Mouse (Mus musculus): Measurements from ENCODE around the gene Vopp1. TPM values are rescaled to one million over a fixed set of nuclear protein-coding genes. Genes with fewer than 3 reads are reported as not detected.
"Not testable (repeated sequence)": the region's sequence is repeated elsewhere in the genome, so short reads cannot be mapped to it uniquely, and the experiment has no call there.

Gene Vopp1
- 59.8 and 60.7 TPM in 2 replicates for polyA plus RNA-seq (2016; fragmentation: Nextera tagmentation; extraction: Ambion mirVana)

- H3K4me1 ChIP-seq = peaks cover 22% of the 10 kb centered on the region
- peak within 1 kb of the TSS; percentile 92 for H3K4me3 ChIP-seq
- H3K9me3 ChIP-seq = no peaks in the 10 kb centered on the region; the same call in 1 of the 2 replicates
- peak within 1 kb of the TSS; percentile 98 for H3K27ac ChIP-seq
- peak; percentile 73 for DNase-seq (ENCODE audit: extremely low spot score, low spot score)
- WGBS = under 1% methylated on average over 87 of the region's 87 CpGs
- H3K27me3 ChIP-seq (ENCODE audit: poor library complexity, severe bottlenecking) = no peaks in the 10 kb centered on the region
- H3K36me3 ChIP-seq (replicated peaks) = peaks cover 5% of the 10 kb centered on the region; the same call in 1 of the 2 replicates
These were observed at the start of gene Vopp1 for GRCm38 (mm10) chr6:57824422-57825258. Gene Vopp1 (minus strand): TSS chr6:57825159.

DNA sequence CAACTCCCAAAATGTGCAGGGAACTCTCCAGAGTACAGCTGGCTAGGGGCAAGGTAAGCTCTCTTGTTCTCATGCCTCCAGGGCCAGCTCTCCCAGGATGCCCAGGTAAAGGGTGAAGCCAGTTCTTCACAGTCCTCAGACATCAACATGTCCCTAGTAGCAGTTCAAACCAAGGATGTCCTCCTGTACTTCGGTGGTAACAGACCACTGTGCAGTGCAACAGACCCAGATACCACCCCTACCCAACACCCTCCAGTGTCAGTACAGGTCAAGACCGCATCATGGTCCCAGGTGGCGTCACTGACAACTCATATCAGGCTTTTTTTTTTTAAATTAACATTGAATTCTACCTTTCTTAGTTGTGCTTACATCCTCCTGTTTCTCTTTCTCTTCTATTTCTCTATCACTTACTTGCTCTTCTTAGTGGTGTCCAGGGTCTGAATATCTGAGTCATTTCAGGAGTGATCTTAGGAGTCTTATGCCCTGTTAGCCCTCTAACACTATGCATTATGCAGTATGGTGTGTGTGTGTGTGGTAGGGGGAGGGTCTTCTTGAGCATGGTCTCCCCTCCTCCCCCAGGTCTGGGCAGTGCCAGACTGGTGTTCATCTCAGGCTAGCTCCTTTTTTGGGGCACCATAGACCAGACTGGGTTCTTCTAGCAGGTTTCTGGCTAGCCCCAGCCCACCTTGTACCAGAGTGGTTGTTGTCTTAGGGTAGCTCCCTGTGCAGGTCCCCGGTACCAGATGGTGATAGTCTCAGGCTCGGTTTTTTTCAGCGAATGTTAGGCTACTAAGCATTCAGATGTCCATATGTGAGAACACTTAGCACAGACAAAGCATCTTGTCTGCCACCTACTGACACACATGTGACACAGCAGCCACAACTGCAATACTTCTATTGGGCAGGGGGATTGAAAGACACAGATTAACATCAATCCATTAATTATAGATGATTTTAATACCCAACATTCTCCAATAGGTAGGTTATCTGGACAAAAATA is 34.4 kb upstream of the Vopp1 start:
- no peaks in the 10 kb centered on the region for H3K27me3 ChIP-seq (ENCODE audit: poor library complexity, severe bottlenecking)
- no peaks in the 10 kb centered on the region for H3K9me3 ChIP-seq
- H3K4me3 ChIP-seq = no peak overlapping the region
- H3K27ac ChIP-seq = no peak overlapping the region
- DNase-seq (ENCODE audit: extremely low spot score, low spot score) = peak; percentile 23
- no peaks in the 10 kb centered on the region for H3K4me1 ChIP-seq
- 57% methylated on average over 6 of the region's 6 CpGs for WGBS
- no peaks in the 10 kb centered on the region for H3K36me3 ChIP-seq (replicated peaks)

- H3K36me3 ChIP-seq (replicated peaks); H3K27me3 ChIP-seq (ENCODE audit: poor library complexity, severe bottlenecking); H3K4me3 ChIP-seq; H3K4me1 ChIP-seq; DNase-seq (ENCODE audit: extremely low spot score, low spot score); H3K9me3 ChIP-seq; H3K27ac ChIP-seq: not testable (repeated sequence)
- WGBS = 89% methylated on average over 5 of the region's 5 CpGs
These were observed 26.2 kb upstream of the Vopp1 start for GRCm38 (mm10) chr6:57851177-57851576.

- H3K36me3 ChIP-seq (replicated peaks) = no peaks in the 10 kb centered on the region
- DNase-seq (ENCODE audit: extremely low spot score, low spot score) = no peak
- no peak within 1 kb of the TSS for H3K4me3 ChIP-seq
- H3K27me3 ChIP-seq (ENCODE audit: poor library complexity, severe bottlenecking) = no peaks in the 10 kb centered on the region
- 91% methylated on average over 1 of the region's 1 CpGs for WGBS
- H3K27ac ChIP-seq = no peak within 1 kb of the TSS
- H3K9me3 ChIP-seq = no peaks in the 10 kb centered on the region
- no peaks in the 10 kb centered on the region for H3K4me1 ChIP-seq
These were observed 25.3 kb upstream of the Vopp1 start, which contains the start of gene Vmn1r21 for GRCm38 (mm10) chr6:57850286-57850685. Gene Vmn1r21 (minus strand): TSS chr6:57850343.

DNA sequence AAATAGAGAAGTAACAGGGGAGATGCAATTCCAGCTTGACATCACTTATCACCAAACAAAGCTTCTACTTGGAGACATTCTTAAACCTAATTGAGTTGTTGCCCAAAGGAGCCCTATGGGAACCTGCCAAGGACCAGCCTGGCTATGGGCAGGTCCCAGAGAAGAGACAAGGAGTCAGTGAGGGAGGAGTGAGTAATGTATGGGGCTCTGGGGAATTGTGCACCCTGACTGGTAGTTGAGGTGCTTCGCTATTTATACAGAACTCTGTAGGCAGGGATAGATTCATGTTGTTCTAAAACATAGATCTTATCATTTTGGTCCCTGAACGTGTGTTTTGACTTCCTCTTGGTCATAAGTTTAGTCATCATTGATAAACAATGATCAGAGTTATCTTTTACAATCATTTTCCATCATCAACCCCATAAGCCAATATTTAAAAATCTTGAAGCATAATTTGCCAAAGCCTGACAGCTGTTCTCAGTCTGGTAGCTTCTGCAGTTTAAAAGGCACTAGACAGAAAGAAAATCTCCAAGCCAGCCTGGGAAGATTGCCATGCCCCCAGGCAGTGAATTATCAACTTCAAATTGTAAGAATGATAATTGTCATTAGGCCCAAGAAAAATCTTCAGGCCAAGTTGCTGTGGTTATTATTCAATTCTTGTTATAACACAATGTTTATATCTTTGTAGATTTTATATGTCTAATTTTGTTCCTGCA is 14.9 kb upstream of the Vopp1 start:
- Histone ChIP-seq H3K4me1 (no peaks in the 10 kb centered on the region), H3K9me3 (no peaks in the 10 kb centered on the region), H3K4me3 (no peak overlapping the region), H3K27me3 (ENCODE audit: poor library complexity, severe bottlenecking) (no peaks in the 10 kb centered on the region), H3K36me3 (replicated peaks) (no peaks in the 10 kb centered on the region), H3K27ac (no peak overlapping the region)
- 78% methylated on average over 2 of the region's 2 CpGs for WGBS
- DNase-seq (ENCODE audit: extremely low spot score, low spot score) = no peak

GRCm38 (mm10) chr6:57825259-57825715 is 328 bp upstream of the Vopp1 start:
- DNase-seq (ENCODE audit: extremely low spot score, low spot score) = no peak
- Histone ChIP-seq H3K36me3 (replicated peaks) (peaks cover 5% of the 10 kb centered on the region; the same call in 1 of the 2 replicates), H3K4me1 (peaks cover 22% of the 10 kb centered on the region), H3K4me3 (peak overlapping the region; percentile 92), H3K9me3 (no peaks in the 10 kb centered on the region; the same call in 1 of the 2 replicates), H3K27ac (peak overlapping the region; percentile 98), H3K27me3 (ENCODE audit: poor library complexity, severe bottlenecking) (no peaks in the 10 kb centered on the region)
- WGBS = 6% methylated on average over 5 of the region's 5 CpGs

GRCm38 (mm10) chr6:57823461-57823860 is 1.5 kb downstream of the Vopp1 start:
- H3K4me1 ChIP-seq = peaks cover 22% of the 10 kb centered on the region
- H3K27ac ChIP-seq = peak overlapping the region; percentile 71; the same call in 1 of the 2 replicates
- DNase-seq (ENCODE audit: extremely low spot score, low spot score) = no peak
- no peaks in the 10 kb centered on the region for H3K27me3 ChIP-seq (ENCODE audit: poor library complexity, severe bottlenecking)
- H3K9me3 ChIP-seq = no peaks in the 10 kb centered on the region; the same call in 1 of the 2 replicates
- WGBS = 48% methylated on average over 3 of the region's 3 CpGs
- peaks cover 5% of the 10 kb centered on the region; the same call in 1 of the 2 replicates for H3K36me3 ChIP-seq (replicated peaks)
- H3K4me3 ChIP-seq = peak overlapping the region; percentile 92

GRCm38 (mm10) chr6:57822648-57823410 is 2.1 kb downstream of the Vopp1 start:
- DNase-seq (ENCODE audit: extremely low spot score, low spot score) = peak; percentile 21
- WGBS = 71% methylated on average over 5 of the region's 5 CpGs
- peak overlapping the region; percentile 92 for H3K4me3 ChIP-seq
- peak overlapping the region; percentile 71 for H3K27ac ChIP-seq
- H3K27me3 ChIP-seq (ENCODE audit: poor library complexity, severe bottlenecking) = no peaks in the 10 kb centered on the region
- no peaks in the 10 kb centered on the region; the same call in 1 of the 2 replicates for H3K9me3 ChIP-seq
- H3K4me1 ChIP-seq = peaks cover 22% of the 10 kb centered on the region
- H3K36me3 ChIP-seq (replicated peaks) = peaks cover 5% of the 10 kb centered on the region; the same call in 1 of the 2 replicates

- WGBS = 87% methylated on average over 2 of the region's 2 CpGs
- Histone ChIP-seq H3K4me1 (no peaks in the 10 kb centered on the region), H3K27ac (no peak overlapping the region), H3K36me3 (replicated peaks) (peaks cover 6% of the 10 kb centered on the region; the same call in 1 of the 2 replicates), H3K27me3 (ENCODE audit: poor library complexity, severe bottlenecking) (no peaks in the 10 kb centered on the region), H3K9me3 (peaks cover 4% of the 10 kb centered on the region; the same call in 1 of the 2 replicates), H3K4me3 (no peak overlapping the region)
- DNase-seq (ENCODE audit: extremely low spot score, low spot score) = no peak
These were observed 10.5 kb downstream of the Vopp1 start for GRCm38 (mm10) chr6:57814436-57814940.

GRCm38 (mm10) chr6:57811748-57812730 is 12.9 kb downstream of the Vopp1 start:
- no peaks in the 10 kb centered on the region for H3K27me3 ChIP-seq (ENCODE audit: poor library complexity, severe bottlenecking)
- no peak overlapping the region for H3K4me3 ChIP-seq
- no peaks in the 10 kb centered on the region for H3K4me1 ChIP-seq
- H3K36me3 ChIP-seq (replicated peaks) = peaks cover 21% of the 10 kb centered on the region
- no peak for DNase-seq (ENCODE audit: extremely low spot score, low spot score)
- WGBS = 90% methylated on average over 3 of the region's 3 CpGs
- no peak overlapping the region for H3K27ac ChIP-seq
- H3K9me3 ChIP-seq = peaks cover 4% of the 10 kb centered on the region; the same call in 1 of the 2 replicates
